Mouse (Mus musculus) heart, embryonic 16.5 days (tissue): ENCODE results near the gene Myo9b. TPM values are rescaled to one million over a fixed set of nuclear protein-coding genes. Genes with fewer than 3 reads are reported as not detected.
"Not testable (repeated sequence)": the region's sequence is repeated elsewhere in the genome, so short reads cannot be mapped to it uniquely, and the experiment has no call there.

Source experiments
- ATAC-seq: fragments of 200-750 bp; cut with Nextera tagmentation; replicated peaks from 2 replicates; pipeline ENCODE4 v1.8.0; 2017; ENCODE audit warnings: moderate number of reproducible peaks; ENCODE audit not compliant: insufficient read depth, low FRiP score; ENCODE audit errors: extremely low read depth
- H3K27ac ChIP-seq: fragments of 300-500 bp; sonication (generic); 2 replicates; pipeline ENCODE4 v1.5.1; 2014; ENCODE audit warnings: mild to moderate bottlenecking, low read length, control low read depth, moderate library complexity
- H3K27me3 ChIP-seq: fragments of 300-500 bp; sonication (generic); 2 replicates; pipeline ENCODE4 v1.6.1; 2014; ENCODE audit warnings: low read length, mixed read lengths; ENCODE audit not compliant: control insufficient read depth, insufficient read depth
- H3K36me3 ChIP-seq: fragments of 300-500 bp; sonication (generic); 2 replicates; pipeline ENCODE4 v1.6.1; 2014; ENCODE audit not compliant: control insufficient read depth, insufficient read depth
- H3K4me1 ChIP-seq: fragments of 300-500 bp; sonication (generic); 2 replicates; pipeline ENCODE4 v1.6.1; 2014; ENCODE audit warnings: low read length, mixed read lengths; ENCODE audit not compliant: control insufficient read depth, insufficient read depth
- H3K4me2 ChIP-seq: fragments of 300-500 bp; sonication (generic); 2 replicates; pipeline ENCODE4 v1.6.1; 2014; ENCODE audit warnings: low read depth, mild to moderate bottlenecking, control low read depth, low read length
- H3K4me3 ChIP-seq: fragments of 300-500 bp; sonication (generic); 2 replicates; pipeline ENCODE4 v1.5.1; 2014; ENCODE audit warnings: mild to moderate bottlenecking, control low read depth, low read length
- H3K9ac ChIP-seq: fragments of 300-500 bp; sonication (generic); 2 replicates; pipeline ENCODE4 v1.6.1; 2014; ENCODE audit warnings: low read length, control low read depth
- H3K9me3 ChIP-seq: fragments of 300-500 bp; sonication (generic); replicated peaks from 2 replicates; pipeline ENCODE4 v1.6.1; 2016; ENCODE audit warnings: low read length; ENCODE audit not compliant: control insufficient read depth
- WGBS: fragments of 180-500 bp; shearing (Covaris S2); extraction: QIAGEN DNeasy Blood & Tissue Kit; methylation state at CpG from one replicate; pipeline ENCODE4 v1.1.7; 2014; 5-methylcytosine and 5-hydroxymethylcytosine counted together
- polyA plus RNA-seq: library from polyadenylated mRNA; unstranded; fragments of >200 nt; fragmentation: Nextera tagmentation; extraction: Ambion mirVana; gene quantifications from 2 replicates; pipeline ENCODE4 v1.2.1, GENCODE M21; 2015

Myo9b gene
- polyA plus RNA-seq, 1 experiment from 2014 or later, result 12.6 TPM

DNA sequence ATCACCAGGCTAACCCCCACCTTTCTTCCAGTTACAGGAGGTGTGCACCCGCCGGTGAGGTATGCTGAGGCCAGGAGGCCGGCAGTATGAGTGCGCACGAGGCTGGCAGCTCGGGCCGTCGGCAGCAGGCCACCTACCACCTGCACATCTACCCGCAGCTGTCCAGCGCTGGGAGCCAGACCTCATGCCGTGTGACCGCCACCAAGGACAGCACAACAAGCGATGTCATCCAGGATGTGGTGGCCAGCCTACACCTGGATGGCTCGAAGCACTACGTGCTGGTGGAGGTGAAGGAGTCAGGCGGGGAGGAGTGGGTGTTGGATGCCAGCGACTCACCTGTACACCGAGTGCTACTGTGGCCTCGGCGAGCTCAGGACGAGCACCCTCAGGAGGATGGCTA is 17.7 kb downstream of the Myo9b start:
- H3K4me2 ChIP-seq, result no peak overlapping the region
- H3K27me3 ChIP-seq, result no peaks in the 10 kb centered on the region
- no peak overlapping the region for H3K4me3 ChIP-seq
- H3K9ac ChIP-seq, result no peak overlapping the region
- no peaks in the 10 kb centered on the region for H3K9me3 ChIP-seq
- 91% methylated on average over 21 of the region's 21 CpGs for WGBS
- H3K36me3 ChIP-seq, result peaks cover 19% of the 10 kb centered on the region
- no peak for ATAC-seq
- no peak overlapping the region for H3K27ac ChIP-seq
- peaks cover 18% of the 10 kb centered on the region for H3K4me1 ChIP-seq

DNA sequence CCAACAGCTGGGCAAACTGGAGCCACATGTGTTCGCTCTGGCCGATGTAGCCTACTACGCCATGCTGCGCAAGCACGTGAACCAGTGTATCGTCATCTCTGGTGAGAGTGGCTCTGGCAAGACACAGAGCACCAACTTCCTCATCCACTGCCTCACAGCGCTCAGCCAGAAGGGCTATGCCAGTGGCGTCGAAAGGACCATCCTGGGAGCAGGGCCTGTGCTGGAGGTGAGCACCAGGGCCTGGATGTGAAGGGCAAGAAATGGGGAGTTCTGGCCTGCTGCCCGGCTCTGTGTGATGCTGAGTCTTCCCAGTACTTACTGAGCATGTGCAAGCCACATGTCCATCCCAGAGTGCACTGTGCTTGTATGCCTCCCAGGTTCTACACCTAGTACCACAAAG is 18.4 kb downstream of the Myo9b start:
- no peak overlapping the region for H3K4me3 ChIP-seq
- H3K9ac ChIP-seq, result no peak overlapping the region
- no peak overlapping the region for H3K27ac ChIP-seq
- peaks cover 22% of the 10 kb centered on the region for H3K36me3 ChIP-seq
- no peaks in the 10 kb centered on the region for H3K9me3 ChIP-seq
- no peak for ATAC-seq
- H3K4me2 ChIP-seq, result no peak overlapping the region
- peaks cover 15% of the 10 kb centered on the region for H3K4me1 ChIP-seq
- 92% methylated on average over 10 of the region's 10 CpGs for WGBS
- no peaks in the 10 kb centered on the region for H3K27me3 ChIP-seq

DNA sequence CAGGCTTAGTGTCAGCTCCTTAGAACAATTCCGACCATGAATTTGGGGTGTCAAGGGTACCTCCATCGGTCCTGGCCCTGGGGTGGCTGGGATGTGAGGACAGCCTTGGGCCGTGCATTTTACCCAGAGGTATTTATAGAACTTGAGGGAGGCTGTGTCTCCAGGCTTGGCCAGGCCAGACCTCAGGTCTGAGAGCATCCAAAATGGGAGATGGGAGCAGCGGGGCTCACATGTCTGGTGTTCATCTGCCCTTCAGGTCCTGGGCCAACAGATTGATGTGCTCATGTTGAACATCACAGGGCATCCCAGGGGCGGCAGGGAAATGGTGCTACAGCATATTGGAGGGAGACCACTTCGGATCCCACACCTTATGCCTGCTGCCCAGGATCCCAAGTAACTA is 18.8 kb downstream of the Myo9b start:
- no peak overlapping the region for H3K4me2 ChIP-seq
- no peak overlapping the region for H3K27ac ChIP-seq
- no peak overlapping the region for H3K4me3 ChIP-seq
- no peaks in the 10 kb centered on the region for H3K27me3 ChIP-seq
- H3K4me1 ChIP-seq, result peaks cover 11% of the 10 kb centered on the region
- 0 out of 2 replicates have a peak, but pooled peaks have one; percentile 4 for ATAC-seq
- no peaks in the 10 kb centered on the region for H3K9me3 ChIP-seq
- no peak overlapping the region for H3K9ac ChIP-seq
- WGBS, result 70% methylated on average over 6 of the region's 6 CpGs
- peaks cover 22% of the 10 kb centered on the region for H3K36me3 ChIP-seq

DNA sequence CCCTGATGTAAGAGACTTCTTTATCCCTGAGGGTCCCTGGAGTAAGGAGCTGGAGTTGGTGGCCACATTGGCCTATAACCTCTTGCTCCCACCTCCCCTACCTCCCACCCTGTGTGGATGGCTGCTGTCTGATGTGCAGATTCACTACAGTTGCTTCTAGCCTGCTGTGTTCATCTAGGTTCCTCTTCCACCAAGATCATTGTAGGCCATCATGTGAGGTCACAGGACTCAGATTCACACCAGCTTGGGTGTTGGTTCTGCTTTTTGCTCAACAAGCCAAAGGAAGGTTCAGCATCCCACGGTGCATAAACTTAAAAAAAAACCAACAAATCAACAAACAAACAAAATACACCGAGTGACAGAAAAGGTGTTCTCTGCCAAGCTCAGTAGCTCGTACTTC is 21.4 kb downstream of the Myo9b start:
- ATAC-seq, H3K9ac ChIP-seq, H3K9me3 ChIP-seq, H3K4me3 ChIP-seq, H3K27ac ChIP-seq, H3K27me3 ChIP-seq, H3K4me2 ChIP-seq: not testable (repeated sequence)
- WGBS, result 86% methylated on average over 3 of the region's 3 CpGs
- Histone ChIP-seq H3K4me1 (peaks cover 12% of the 10 kb centered on the region), H3K36me3 (peaks cover 37% of the 10 kb centered on the region)

DNA sequence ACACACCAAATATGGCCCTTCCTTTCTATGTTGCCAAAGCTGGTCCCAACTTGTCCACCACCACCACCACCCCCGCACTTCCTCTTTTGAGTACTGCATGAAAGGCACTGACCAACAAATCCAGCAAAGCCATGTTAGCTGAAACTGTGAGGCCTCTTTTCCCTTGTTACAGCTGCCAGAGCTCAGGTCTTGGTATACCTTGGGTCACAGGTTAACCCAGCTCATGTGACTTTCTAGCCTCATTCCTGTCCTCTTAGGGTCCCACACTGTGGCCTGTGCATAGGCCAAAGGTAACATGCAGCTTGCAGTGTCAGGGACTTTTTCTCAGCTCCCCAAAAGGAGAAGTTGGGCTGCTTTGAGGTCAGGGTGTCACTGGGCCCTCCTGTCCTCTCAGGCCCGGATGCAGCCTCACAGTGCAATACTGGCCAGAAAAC is 23.7 kb downstream of the Myo9b start:
- Histone ChIP-seq H3K4me3 (no peak overlapping the region), H3K4me1 (peaks cover 9% of the 10 kb centered on the region; the same call in 1 of the 2 replicates), H3K27me3 (no peaks in the 10 kb centered on the region), H3K36me3 (peaks cover 25% of the 10 kb centered on the region), H3K4me2 (no peak overlapping the region), H3K9ac (no peak overlapping the region), H3K27ac (no peak overlapping the region), H3K9me3 (no peaks in the 10 kb centered on the region)
- WGBS, result 93% methylated on average over 2 of the region's 2 CpGs
- ATAC-seq, result no peak

DNA sequence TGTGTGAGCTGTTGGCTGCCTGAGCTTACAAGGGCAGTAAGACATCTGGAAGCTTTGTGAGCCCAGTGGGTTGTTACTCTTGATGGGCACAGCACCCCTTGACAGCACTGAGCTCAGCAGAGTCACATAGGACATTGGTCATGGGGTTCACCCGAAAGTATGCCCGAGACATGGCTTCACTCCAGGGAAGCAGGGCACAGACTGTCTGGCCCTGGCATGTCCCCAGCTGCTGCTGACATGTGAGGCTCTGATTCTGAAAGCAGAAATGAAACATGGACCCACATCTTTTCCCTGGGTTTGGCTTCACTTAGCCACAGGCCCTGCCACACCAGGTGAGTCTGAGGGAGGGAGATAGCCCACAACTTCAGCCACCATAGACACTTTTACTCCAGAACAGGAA is 24.3 kb downstream of the Myo9b start:
- H3K4me1 ChIP-seq, result 0 out of 2 replicates have a peak, but pooled peaks cover 8% of the 10 kb centered on the region
- peaks cover 23% of the 10 kb centered on the region for H3K36me3 ChIP-seq
- H3K9ac ChIP-seq, result no peak overlapping the region
- H3K27ac ChIP-seq, result 0 out of 2 replicates have a peak overlapping the region, but pooled peaks have one; percentile 2
- H3K4me3 ChIP-seq, result no peak overlapping the region
- no peaks in the 10 kb centered on the region for H3K9me3 ChIP-seq
- no peak for ATAC-seq
- no peak overlapping the region for H3K4me2 ChIP-seq
- no peaks in the 10 kb centered on the region for H3K27me3 ChIP-seq
- 77% methylated on average over 2 of the region's 2 CpGs for WGBS

DNA sequence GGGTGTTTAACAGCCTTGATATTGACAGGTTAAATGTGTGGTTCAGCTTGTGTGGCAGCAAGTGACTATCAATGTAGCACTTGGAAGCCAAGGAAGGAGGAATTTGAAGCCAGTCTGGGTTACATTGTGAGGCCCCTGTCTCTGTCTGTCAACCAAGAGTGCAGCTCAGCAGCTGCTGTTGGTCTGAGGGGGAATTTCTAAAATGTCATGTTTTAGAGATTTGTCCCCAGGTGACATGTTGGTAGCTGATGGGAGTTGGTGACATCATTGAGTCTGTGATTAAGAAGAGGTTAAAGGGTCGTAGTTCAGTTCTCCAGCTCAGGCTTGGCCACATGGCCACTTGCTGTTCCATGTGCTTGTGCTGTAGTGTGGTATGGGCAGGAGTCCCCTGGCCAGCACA is 24.9 kb downstream of the Myo9b start:
- H3K9me3 ChIP-seq, result peaks cover 4% of the 10 kb centered on the region
- ATAC-seq, result no peak
- no peak overlapping the region for H3K27ac ChIP-seq
- no peak overlapping the region for H3K4me3 ChIP-seq
- peaks cover 26% of the 10 kb centered on the region for H3K36me3 ChIP-seq
- WGBS, result 82% methylated on average over 1 of the region's 1 CpGs
- no peaks in the 10 kb centered on the region for H3K27me3 ChIP-seq
- H3K9ac ChIP-seq, result no peak overlapping the region
- no peak overlapping the region for H3K4me2 ChIP-seq
- H3K4me1 ChIP-seq, result 0 out of 2 replicates have a peak, but pooled peaks cover 8% of the 10 kb centered on the region

DNA sequence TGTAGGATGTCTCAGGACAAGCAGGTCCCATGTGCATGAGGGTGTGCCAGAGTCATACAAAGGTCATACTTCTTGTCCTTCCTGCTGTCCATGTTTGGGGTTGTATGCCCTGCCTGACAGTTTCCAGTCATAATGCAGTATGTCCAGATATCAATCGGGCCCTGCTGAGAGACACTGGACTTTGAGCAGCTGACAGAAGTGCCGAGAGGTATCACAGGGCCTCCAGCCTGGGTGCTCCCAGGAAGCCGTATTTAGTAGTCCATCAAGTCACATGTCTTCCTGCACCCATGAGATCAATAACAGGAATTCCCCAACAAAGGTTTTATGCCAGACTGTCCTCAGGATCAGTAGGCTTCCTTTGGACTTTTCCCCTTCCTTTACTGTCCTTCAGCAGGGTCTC is 27.2 kb downstream of the Myo9b start:
- Histone ChIP-seq H3K9me3 (peaks cover 9% of the 10 kb centered on the region), H3K9ac (no peak overlapping the region), H3K27ac (no peak overlapping the region), H3K4me3 (no peak overlapping the region), H3K4me2 (no peak overlapping the region), H3K4me1 (0 out of 2 replicates have a peak, but pooled peaks cover 8% of the 10 kb centered on the region), H3K27me3 (no peaks in the 10 kb centered on the region), H3K36me3 (peaks cover 31% of the 10 kb centered on the region)
- no peak for ATAC-seq
- 72% methylated on average over 3 of the region's 3 CpGs for WGBS

DNA sequence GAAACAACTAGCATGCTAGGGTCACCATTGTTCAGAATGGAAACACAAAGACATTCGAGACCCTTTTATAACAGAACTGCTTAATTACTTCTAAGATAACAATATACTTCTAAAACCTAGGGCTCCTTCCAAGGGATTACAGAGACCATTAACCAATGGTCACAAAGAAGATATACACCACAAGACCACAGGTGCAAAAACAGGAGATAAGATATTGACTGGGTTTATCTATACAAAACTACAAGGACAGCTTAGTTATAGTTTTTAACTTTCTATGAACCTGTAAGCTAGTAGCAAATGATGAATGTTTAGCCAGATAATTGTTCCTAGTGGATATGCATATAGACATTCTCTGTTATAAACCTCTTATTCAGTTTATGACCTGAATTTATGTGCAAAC is 30.3 kb downstream of the Myo9b start:
- H3K27ac ChIP-seq, result no peak overlapping the region
- peaks cover 9% of the 10 kb centered on the region for H3K9me3 ChIP-seq
- peaks cover 17% of the 10 kb centered on the region for H3K36me3 ChIP-seq
- 93% methylated on average over 1 of the region's 1 CpGs for WGBS
- H3K4me3 ChIP-seq, result no peak overlapping the region
- no peak for ATAC-seq
- H3K9ac ChIP-seq, result no peak overlapping the region
- H3K4me1 ChIP-seq, result 0 out of 2 replicates have a peak, but pooled peaks cover 5% of the 10 kb centered on the region
- no peaks in the 10 kb centered on the region for H3K27me3 ChIP-seq
- H3K4me2 ChIP-seq, result no peak overlapping the region
